Mouse (Mus musculus): Measurements from ENCODE around the gene Pex19. TPM values are rescaled to one million over a fixed set of nuclear protein-coding genes. Genes with fewer than 3 reads are reported as not detected.
A peak's percentile ranks its signal among the peaks of the same experiment; 100 is the strongest.

The Pex19 gene
- total RNA-seq, 2 experiments from 2014 or later = 31.6 to 48.2 TPM

- no peak for ATAC-seq (replicated peaks; ENCODE audit: low FRiP score, low TSS enrichment, poor library complexity, severe bottlenecking)
Measured at GRCm38 (mm10) chr1:172173181-172173580, 46.6 kb downstream of the Pex19 start.

- no peak for ATAC-seq (replicated peaks; ENCODE audit: low FRiP score, low TSS enrichment, poor library complexity, severe bottlenecking)
Measured at GRCm38 (mm10) chr1:172177791-172178190, 51.2 kb downstream of the Pex19 start.

GRCm38 (mm10) chr1:172179102-172179501 is 52.5 kb downstream of the Pex19 start:
- no peak for ATAC-seq (replicated peaks; ENCODE audit: low FRiP score, low TSS enrichment, poor library complexity, severe bottlenecking)

DNA sequence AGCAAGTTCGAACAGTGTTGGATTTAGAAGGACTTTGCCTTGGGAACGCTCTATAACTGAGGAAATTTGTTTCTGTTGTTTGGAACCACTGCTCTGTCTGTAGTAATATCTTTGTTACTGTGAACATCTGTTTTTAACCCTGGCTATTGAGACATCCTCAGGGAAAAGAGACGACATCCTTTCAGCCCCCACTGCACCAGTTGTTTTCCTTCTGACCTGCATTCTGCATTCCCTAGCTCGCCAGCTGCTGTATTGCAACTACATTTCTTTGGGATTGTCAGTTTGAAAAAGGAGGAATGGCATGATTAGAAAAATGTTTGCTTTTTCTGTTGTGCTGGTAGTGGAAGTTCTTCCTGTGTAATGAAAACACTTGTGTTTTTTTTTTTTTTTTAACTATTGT is 54.3 kb downstream of the Pex19 start:
- no peak for ATAC-seq (replicated peaks; ENCODE audit: low FRiP score, low TSS enrichment, poor library complexity, severe bottlenecking)

- ATAC-seq (replicated peaks; ENCODE audit: low FRiP score, low TSS enrichment, poor library complexity, severe bottlenecking) = no peak
Measured at GRCm38 (mm10) chr1:172181777-172182176, 55.2 kb downstream of the Pex19 start.

DNA sequence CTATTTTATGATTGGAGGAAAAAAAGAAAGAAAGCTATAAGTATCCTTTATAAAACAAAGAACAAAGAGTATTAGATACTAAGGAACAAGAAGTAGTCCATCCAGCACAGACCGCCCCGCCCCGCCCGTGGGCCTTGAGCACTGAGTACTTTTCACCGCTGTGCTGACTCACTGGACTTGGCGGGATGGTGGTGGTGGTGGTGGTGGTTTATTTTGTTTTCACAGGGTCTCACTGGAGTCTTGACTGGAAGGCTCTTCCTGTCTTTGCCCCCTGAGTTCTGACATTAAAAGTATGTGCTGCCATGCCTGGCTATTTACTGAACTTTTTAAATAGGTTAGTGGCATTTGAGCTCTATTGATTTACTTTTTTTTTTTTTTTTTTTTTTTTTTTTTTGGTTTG is 56.5 kb downstream of the Pex19 start:
- no peak for ATAC-seq (replicated peaks; ENCODE audit: low FRiP score, low TSS enrichment, poor library complexity, severe bottlenecking)

DNA sequence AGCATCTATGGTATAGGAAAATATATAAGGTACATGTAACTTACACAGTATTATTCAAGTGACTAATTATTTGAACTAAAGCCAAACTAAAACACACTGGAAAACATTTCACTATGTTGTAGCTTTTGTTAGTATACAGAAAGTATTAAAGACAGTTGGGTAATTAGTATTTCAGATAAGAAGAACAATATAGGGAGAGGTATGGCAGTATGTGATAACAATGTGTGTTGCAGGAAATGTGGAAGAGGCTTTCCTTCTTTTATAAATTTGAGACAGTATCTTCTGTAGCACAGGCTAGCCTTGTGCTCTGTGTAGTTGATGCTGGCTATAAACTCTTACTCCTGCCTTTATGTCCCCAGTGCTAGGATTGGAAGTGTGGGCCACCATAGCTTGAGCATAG is 57.4 kb downstream of the Pex19 start:
- 0 out of 2 replicates have a peak, but pooled peaks have one; percentile 23 for ATAC-seq (replicated peaks; ENCODE audit: low FRiP score, low TSS enrichment, poor library complexity, severe bottlenecking)

Other genes with a start within 250 kb of the Pex19 start
- gene Gm10521, start 231.1 kb upstream of the Pex19 start, total RNA-seq (2014; fragmentation: Nextera tagmentation) = 2.6 and 2.7 TPM in 2 replicates
- gene Gm10521, start 231.1 kb upstream of the Pex19 start, total RNA-seq (2017) = 1.1 TPM in 2 replicates
- 3.7 and 17.0 TPM in 2 replicates for gene Slamf6, start 209.2 kb upstream of the Pex19 start, total RNA-seq (2014; fragmentation: Nextera tagmentation)
- gene Slamf6, start 209.2 kb upstream of the Pex19 start, total RNA-seq (2017) = 0.50 and 3.5 TPM in 2 replicates
- gene Vangl2, start 98.3 kb upstream of the Pex19 start, total RNA-seq (2014; fragmentation: Nextera tagmentation) = 1.6 and 1.9 TPM in 2 replicates
- 0.42 and 2.6 TPM in 2 replicates for gene Vangl2, start 98.3 kb upstream of the Pex19 start, total RNA-seq (2017)
- not detected in 2 replicates for gene Nhlh1, start 69.2 kb upstream of the Pex19 start, total RNA-seq (2014; fragmentation: Nextera tagmentation)
- not detected in 2 replicates for gene Nhlh1, start 69.2 kb upstream of the Pex19 start, total RNA-seq (2017)
- 107 and 133 TPM in 2 replicates for gene Copa, start 44.2 kb upstream of the Pex19 start, total RNA-seq (2014; fragmentation: Nextera tagmentation)
- 107 and 114 TPM in 2 replicates for gene Copa, start 44.2 kb upstream of the Pex19 start, total RNA-seq (2017)
- 42.0 and 57.3 TPM in 2 replicates for gene Ncstn, start 44.0 kb upstream of the Pex19 start, total RNA-seq (2014; fragmentation: Nextera tagmentation)
- 19.7 and 24.6 TPM in 2 replicates for gene Ncstn, start 44.0 kb upstream of the Pex19 start, total RNA-seq (2017)
- gene Dcaf8, start 21.3 kb downstream of the Pex19 start, total RNA-seq (2014; fragmentation: Nextera tagmentation) = 106 and 110 TPM in 2 replicates
- 132 and 142 TPM in 2 replicates for gene Dcaf8, start 21.3 kb downstream of the Pex19 start, total RNA-seq (2017)
- gene Pea15a, start 80.0 kb downstream of the Pex19 start, total RNA-seq (2014; fragmentation: Nextera tagmentation) = 0.50 and 4.7 TPM in 2 replicates
- gene Pea15a, start 80.0 kb downstream of the Pex19 start, total RNA-seq (2017) = 2.0 TPM in 1 of 2 replicates, not detected in the other
- gene Casq1, start 93.1 kb downstream of the Pex19 start, total RNA-seq (2014; fragmentation: Nextera tagmentation) = not detected in 2 replicates
- not detected in 2 replicates for gene Casq1, start 93.1 kb downstream of the Pex19 start, total RNA-seq (2017)
- gene Atp1a4, start 131.7 kb downstream of the Pex19 start, total RNA-seq (2014; fragmentation: Nextera tagmentation) = not detected in 2 replicates
- not detected in 2 replicates for gene Atp1a4, start 131.7 kb downstream of the Pex19 start, total RNA-seq (2017)
- gene Igsf8, start 134.9 kb downstream of the Pex19 start, total RNA-seq (2014; fragmentation: Nextera tagmentation) = 9.3 and 23.6 TPM in 2 replicates
- gene Igsf8, start 134.9 kb downstream of the Pex19 start, total RNA-seq (2017) = 9.7 and 16.4 TPM in 2 replicates
- gene Atp1a2, start 171.3 kb downstream of the Pex19 start, total RNA-seq (2014; fragmentation: Nextera tagmentation) = not detected in 2 replicates
- not detected in 2 replicates for gene Atp1a2, start 171.3 kb downstream of the Pex19 start, total RNA-seq (2017)
- gene Kcnj9, start 202.6 kb downstream of the Pex19 start, total RNA-seq (2014; fragmentation: Nextera tagmentation) = not detected in 2 replicates
- not detected in 2 replicates for gene Kcnj9, start 202.6 kb downstream of the Pex19 start, total RNA-seq (2017)
- gene Kcnj10, start 214.5 kb downstream of the Pex19 start, total RNA-seq (2014; fragmentation: Nextera tagmentation) = not detected in 2 replicates
- gene Kcnj10, start 214.5 kb downstream of the Pex19 start, total RNA-seq (2017) = 0.15 and 0.75 TPM in 2 replicates
- gene Pigm, start 249.8 kb downstream of the Pex19 start, total RNA-seq (2014; fragmentation: Nextera tagmentation) = 12.9 and 18.2 TPM in 2 replicates
- gene Pigm, start 249.8 kb downstream of the Pex19 start, total RNA-seq (2017) = 16.4 and 16.8 TPM in 2 replicates